In the genomic region with DNA sequence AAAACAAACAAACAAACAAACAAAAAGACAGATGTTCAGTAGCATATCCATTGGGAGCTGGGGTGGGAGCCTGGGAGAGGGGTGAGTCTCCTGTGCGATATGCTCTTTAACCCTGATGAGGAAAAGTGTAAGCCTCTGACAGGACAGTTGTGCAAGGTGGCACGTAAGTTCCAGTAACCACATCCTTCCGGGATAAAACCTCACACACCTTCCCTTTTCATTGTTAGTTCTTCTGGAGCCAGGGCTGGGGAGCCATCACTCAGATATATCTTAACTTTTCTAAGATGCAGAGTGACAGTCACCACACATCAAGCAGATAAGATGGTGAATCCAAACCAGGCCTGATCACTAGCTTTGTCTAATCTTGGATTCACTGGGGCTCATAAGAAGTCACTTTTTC, we compare ENCODE assay signal across 29 mouse cellular contexts. TPM values are rescaled to one million over a fixed set of nuclear protein-coding genes. Genes with fewer than 3 reads are reported as not detected.
DNase-seq lines count a peak whose midpoint lies in the region; ATAC-seq lines count a peak whose summit lies in the region.
"Had no signal": no experiment of that assay in that cellular context is flagged by ENCODE, and none has a peak within 500 bp of the region (broad histone marks: within the 10 kb centered on the region; RNA-seq: fewer than 3 reads in every experiment).

No protein-coding gene starts in this region.

- H3K9ac ChIP-seq in midbrain, embryonic 11.5 days (ENCODE audit: low read length) = no peak overlapping the region
- no peak overlapping the region for H3K9ac ChIP-seq in midbrain, embryonic 14.5 days (replicated peaks; ENCODE audit: low read length)
- no peak overlapping the region for H3K9ac ChIP-seq in kidney, embryonic 15.5 days
- H3K9ac ChIP-seq: embryonic facial prominence, embryonic 13.5 days; forebrain, embryonic 12.5 days; forebrain, embryonic 15.5 days; heart, embryonic 13.5 days; hindbrain, embryonic 12.5 days; hindbrain, embryonic 15.5 days had no signal

- WGBS in midbrain, embryonic 11.5 days = 88% methylated on average over 3 of the region's 3 CpGs
- 97% methylated on average over 3 of the region's 3 CpGs for whole genome bisulfite sequencing in midbrain, embryonic 14.5 days
- WGBS in kidney, embryonic 15.5 days = 88% methylated on average over 3 of the region's 3 CpGs

- ATAC-seq in midbrain, embryonic 11.5 days (ENCODE audit: low FRiP score) = no peak
- no peak for ATAC-seq in midbrain, embryonic 14.5 days (ENCODE audit: low FRiP score, low TSS enrichment)
- peak; percentile 72 for ATAC-seq in granulocyte monocyte progenitor cell, adult 5-6 weeks (replicated peaks; ENCODE audit: poor library complexity, severe bottlenecking)
- ATAC-seq in megakaryocyte progenitor cell, adult 5-6 weeks (replicated peaks; ENCODE audit: poor library complexity) = peak; percentile 76
- no peak for ATAC-seq in kidney, embryonic 15.5 days (replicated peaks; ENCODE audit: low FRiP score)
- ATAC-seq: CD4-positive, CD25-positive, alpha-beta regulatory T cell, adult 4 months; forebrain, embryonic 15.5 days had no signal

- no peaks in the 10 kb centered on the region for H3K4me1 ChIP-seq in midbrain, embryonic 11.5 days (ENCODE audit: control insufficient read depth, insufficient read depth, low read length)
- no peaks in the 10 kb centered on the region for H3K4me1 ChIP-seq in midbrain, embryonic 14.5 days (ENCODE audit: control insufficient read depth, insufficient read depth, low read length)
- peaks cover 7% of the 10 kb centered on the region; the same call in 1 of the 2 replicates for H3K4me1 ChIP-seq in kidney, embryonic 15.5 days
- H3K4me1 ChIP-seq: hindbrain, embryonic 12.5 days had no signal

- DNase-seq in midbrain, embryonic 11.5 days (ENCODE audit: low spot score, missing footprints) = peak; percentile 51
- DNase-seq in midbrain, embryonic 14.5 days = no peak
- no peak for DNase-seq in urinary bladder, postnatal 14 days (ENCODE audit: low spot score)
- DNase-seq in ovary, postnatal 14 days (ENCODE audit: low spot score) = no peak
- DNase-seq: adrenal gland, adult 2 months; adrenal gland, postnatal 14 days; B cell, adult 2 months; cerebellum, adult 11 months; cerebellum, adult 2 months; cerebellum, adult 9-11 months; cerebellum, postnatal 36 days; embryo, embryonic 11 days; gastrocnemius, postnatal 25 days; heart, adult 2 months; heart, postnatal 14 days; heart, postnatal 4 days had no signal

- no peak overlapping the region for H3K27ac ChIP-seq in midbrain, embryonic 11.5 days (ENCODE audit: low read depth, low read length)
- no peak overlapping the region for H3K27ac ChIP-seq in midbrain, embryonic 14.5 days (replicated peaks; ENCODE audit: low read depth, low read length)
- H3K27ac ChIP-seq in kidney, embryonic 15.5 days = no peak overlapping the region
- H3K27ac ChIP-seq: embryonic facial prominence, embryonic 10.5 days; embryonic facial prominence, embryonic 13.5 days; forebrain, embryonic 15.5 days; heart, adult 2 months; heart, embryonic 10.5 days; heart, embryonic 13.5 days; hindbrain, embryonic 12.5 days; hindbrain, embryonic 15.5 days had no signal

- H3K27me3 ChIP-seq in midbrain, embryonic 11.5 days (ENCODE audit: control insufficient read depth, insufficient read depth, low read length) = no peaks in the 10 kb centered on the region
- H3K27me3 ChIP-seq in midbrain, embryonic 14.5 days (ENCODE audit: control insufficient read depth, insufficient read depth, low read length) = no peaks in the 10 kb centered on the region
- no peaks in the 10 kb centered on the region for H3K27me3 ChIP-seq in kidney, embryonic 15.5 days
- H3K27me3 ChIP-seq: embryonic facial prominence, embryonic 13.5 days; forebrain, embryonic 12.5 days; forebrain, embryonic 15.5 days; heart, embryonic 13.5 days; hindbrain, embryonic 12.5 days; hindbrain, embryonic 15.5 days had no signal

- no peak overlapping the region for H3K4me3 ChIP-seq in midbrain, embryonic 11.5 days (ENCODE audit: low read depth, low read length)
- no peak overlapping the region for H3K4me3 ChIP-seq in midbrain, embryonic 14.5 days (replicated peaks; ENCODE audit: low read depth, low read length)
- no peak overlapping the region for H3K4me3 ChIP-seq in kidney, embryonic 15.5 days (replicated peaks)
- H3K4me3 ChIP-seq: embryonic facial prominence, embryonic 10.5 days; embryonic facial prominence, embryonic 13.5 days; erythroblast, embryonic 14.5 days; forebrain, embryonic 12.5 days; forebrain, embryonic 15.5 days; heart, adult 2 months; heart, embryonic 10.5 days; heart, embryonic 13.5 days; hindbrain, embryonic 12.5 days; hindbrain, embryonic 15.5 days had no signal

- H3K4me2 ChIP-seq in midbrain, embryonic 11.5 days = no peak overlapping the region
- no peak overlapping the region for H3K4me2 ChIP-seq in midbrain, embryonic 14.5 days (ENCODE audit: low read length)
- H3K4me2 ChIP-seq in kidney, embryonic 15.5 days = no peak overlapping the region
- H3K4me2 ChIP-seq: embryonic facial prominence, embryonic 13.5 days; forebrain, embryonic 12.5 days; forebrain, embryonic 15.5 days; heart, embryonic 13.5 days; hindbrain, embryonic 12.5 days; hindbrain, embryonic 15.5 days had no signal

- H3K9me3 ChIP-seq in midbrain, embryonic 11.5 days (ENCODE audit: control insufficient read depth, low read length) = no peaks in the 10 kb centered on the region
- no peaks in the 10 kb centered on the region for H3K9me3 ChIP-seq in midbrain, embryonic 14.5 days (ENCODE audit: control insufficient read depth, low read length)
- no peaks in the 10 kb centered on the region for H3K9me3 ChIP-seq in kidney, embryonic 15.5 days (replicated peaks)
- H3K9me3 ChIP-seq: embryonic facial prominence, embryonic 10.5 days; embryonic facial prominence, embryonic 13.5 days; forebrain, embryonic 12.5 days; forebrain, embryonic 15.5 days; heart, embryonic 10.5 days; heart, embryonic 13.5 days; hindbrain, embryonic 12.5 days; hindbrain, embryonic 15.5 days had no signal

- no peaks in the 10 kb centered on the region for H3K36me3 ChIP-seq in midbrain, embryonic 11.5 days (ENCODE audit: control insufficient read depth, insufficient read depth, low read length)
- H3K36me3 ChIP-seq in midbrain, embryonic 14.5 days (ENCODE audit: control insufficient read depth, insufficient read depth, low read length) = peaks cover 3% of the 10 kb centered on the region; the same call in 1 of the 2 replicates
- peaks cover 21% of the 10 kb centered on the region for H3K36me3 ChIP-seq in kidney, embryonic 15.5 days
- H3K36me3 ChIP-seq: forebrain, embryonic 15.5 days; hindbrain, embryonic 15.5 days had no signal

RNA-seq across cellular contexts. Expression of a gene that starts 5.9 kb away (rescaled TPM):
- polyA plus RNA-seq in midbrain, embryonic 11.5 days (2014; fragmentation: Nextera tagmentation; extraction: Ambion mirVana) = 95.7 and 96.9 TPM in 2 replicates
- polyA plus RNA-seq in midbrain, embryonic 14.5 days (2014; fragmentation: Nextera tagmentation; extraction: Ambion mirVana) = 49.0 and 72.5 TPM in 2 replicates
- total RNA-seq in granulocyte monocyte progenitor cell, adult 5-6 weeks (2014; fragmentation: Nextera tagmentation) = 71.1 and 86.8 TPM in 2 replicates
- total RNA-seq in granulocyte monocyte progenitor cell, adult 5-6 weeks (2017) = 75.6 and 85.4 TPM in 2 replicates
- 82.6 and 84.3 TPM in 2 replicates for total RNA-seq in megakaryocyte progenitor cell, adult 5-6 weeks (2015)
- 61.6 and 61.7 TPM in 2 replicates for total RNA-seq in megakaryocyte progenitor cell, adult 5-6 weeks (2017)
- polyA plus RNA-seq in kidney, embryonic 15.5 days (2015; fragmentation: Nextera tagmentation; extraction: Ambion mirVana) = 117 and 123 TPM in 2 replicates

RNA-seq across cellular contexts. Expression of a gene that starts 6.0 kb away (rescaled TPM):
- polyA plus RNA-seq in midbrain, embryonic 11.5 days (2014; fragmentation: Nextera tagmentation; extraction: Ambion mirVana) = 14.1 and 14.6 TPM in 2 replicates
- polyA plus RNA-seq in midbrain, embryonic 14.5 days (2014; fragmentation: Nextera tagmentation; extraction: Ambion mirVana) = 4.0 and 6.3 TPM in 2 replicates
- 10.4 and 12.5 TPM in 2 replicates for total RNA-seq in granulocyte monocyte progenitor cell, adult 5-6 weeks (2014; fragmentation: Nextera tagmentation)
- total RNA-seq in granulocyte monocyte progenitor cell, adult 5-6 weeks (2017) = 9.7 and 10.2 TPM in 2 replicates
- total RNA-seq in megakaryocyte progenitor cell, adult 5-6 weeks (2015) = 7.0 and 7.7 TPM in 2 replicates
- 10.3 and 10.4 TPM in 2 replicates for total RNA-seq in megakaryocyte progenitor cell, adult 5-6 weeks (2017)
- polyA plus RNA-seq in kidney, embryonic 15.5 days (2015; fragmentation: Nextera tagmentation; extraction: Ambion mirVana) = 11.9 and 12.1 TPM in 2 replicates

RNA-seq across cellular contexts. Expression of a gene that starts 16.8 kb away (rescaled TPM):
- 29.9 and 31.5 TPM in 2 replicates for polyA plus RNA-seq in midbrain, embryonic 11.5 days (2014; fragmentation: Nextera tagmentation; extraction: Ambion mirVana)
- 32.9 and 40.6 TPM in 2 replicates for polyA plus RNA-seq in midbrain, embryonic 14.5 days (2014; fragmentation: Nextera tagmentation; extraction: Ambion mirVana)
- 33.0 and 46.3 TPM in 2 replicates for total RNA-seq in granulocyte monocyte progenitor cell, adult 5-6 weeks (2014; fragmentation: Nextera tagmentation)
- total RNA-seq in granulocyte monocyte progenitor cell, adult 5-6 weeks (2017) = 34.3 and 38.1 TPM in 2 replicates
- total RNA-seq in megakaryocyte progenitor cell, adult 5-6 weeks (2015) = 12.7 and 13.6 TPM in 2 replicates
- total RNA-seq in megakaryocyte progenitor cell, adult 5-6 weeks (2017) = 42.8 and 44.8 TPM in 2 replicates
- polyA plus RNA-seq in kidney, embryonic 15.5 days (2015; fragmentation: Nextera tagmentation; extraction: Ambion mirVana) = 47.3 and 50.7 TPM in 2 replicates

RNA-seq across cellular contexts. Expression of a gene that starts 18.2 kb away (rescaled TPM):
- polyA plus RNA-seq in midbrain, embryonic 11.5 days (2014; fragmentation: Nextera tagmentation; extraction: Ambion mirVana) = 96.8 and 98.0 TPM in 2 replicates
- 74.6 and 81.0 TPM in 2 replicates for polyA plus RNA-seq in midbrain, embryonic 14.5 days (2014; fragmentation: Nextera tagmentation; extraction: Ambion mirVana)
- 68.1 and 71.8 TPM in 2 replicates for total RNA-seq in granulocyte monocyte progenitor cell, adult 5-6 weeks (2014; fragmentation: Nextera tagmentation)
- total RNA-seq in granulocyte monocyte progenitor cell, adult 5-6 weeks (2017) = 61.8 and 66.6 TPM in 2 replicates
- total RNA-seq in megakaryocyte progenitor cell, adult 5-6 weeks (2015) = 64.1 and 67.6 TPM in 2 replicates
- total RNA-seq in megakaryocyte progenitor cell, adult 5-6 weeks (2017) = 56.2 and 64.9 TPM in 2 replicates
- polyA plus RNA-seq in kidney, embryonic 15.5 days (2015; fragmentation: Nextera tagmentation; extraction: Ambion mirVana) = 94.4 and 95.4 TPM in 2 replicates

Comparison
In these comparisons a context has a peak if more than half of its experiments do, and no peak if none do; other contexts are left out.
1. ATAC-seq: peak in granulocyte monocyte progenitor cell, adult 5-6 weeks (single experiment) and megakaryocyte progenitor cell, adult 5-6 weeks (single experiment); none in midbrain, embryonic 11.5 days (single experiment), midbrain, embryonic 14.5 days (single experiment) and kidney, embryonic 15.5 days (single experiment).